Mouse (Mus musculus) heart, postnatal 0 days (tissue): Measurements from ENCODE around the gene Lig1. TPM values are rescaled to one million over a fixed set of nuclear protein-coding genes. Genes with fewer than 3 reads are reported as not detected.
A peak's percentile ranks its signal among the peaks of the same experiment; 100 is the strongest.

ENCODE experiments used
- ATAC-seq: fragments of 200-750 bp; cut with Nextera tagmentation; 2 replicates; pipeline ENCODE4 v1.8.0; 2017; ENCODE audit warnings: low read depth, moderate number of reproducible peaks, moderate library complexity; ENCODE audit not compliant: insufficient read depth
- DNase-seq: peaks from one replicate; pipeline ENCODE4 v3.0.0-alpha.2; 2016; ENCODE audit warnings: low spot score
- H3K27ac ChIP-seq: fragments of 300-500 bp; sonication (generic); 2 replicates; pipeline ENCODE4 v1.5.1; 2014; ENCODE audit warnings: low read depth, mild to moderate bottlenecking
- H3K27me3 ChIP-seq: fragments of 300-500 bp; sonication (generic); 2 replicates; pipeline ENCODE4 v1.6.1; 2014; ENCODE audit warnings: low read length, mixed read lengths; ENCODE audit not compliant: control insufficient read depth, insufficient read depth
- H3K36me3 ChIP-seq: fragments of 300-500 bp; sonication (generic); replicated peaks from 2 replicates; pipeline ENCODE4 v1.6.1; 2014; ENCODE audit warnings: low read length, mixed read lengths; ENCODE audit not compliant: control insufficient read depth, insufficient read depth
- H3K4me1 ChIP-seq: fragments of 300-500 bp; sonication (generic); 2 replicates; pipeline ENCODE4 v1.6.1; 2014; ENCODE audit warnings: antibody characterized with exemption; ENCODE audit not compliant: control insufficient read depth, insufficient read depth
- H3K4me2 ChIP-seq: fragments of 300-500 bp; sonication (generic); 2 replicates; pipeline ENCODE4 v1.6.1; 2014; ENCODE audit warnings: low read depth, mild to moderate bottlenecking, low read length, moderate library complexity
- H3K4me3 ChIP-seq: fragments of 300-500 bp; sonication (generic); 2 replicates; pipeline ENCODE4 v1.5.1; 2014; ENCODE audit warnings: low read depth, low read length
- H3K9ac ChIP-seq: fragments of 300-500 bp; sonication (generic); replicated peaks from 2 replicates; pipeline ENCODE4 v1.6.1; 2014; ENCODE audit warnings: low read depth, low read length, mixed read lengths
- H3K9me3 ChIP-seq: fragments of 300-500 bp; sonication (generic); replicated peaks from 2 replicates; pipeline ENCODE4 v1.6.1; 2016; ENCODE audit warnings: low read length; ENCODE audit not compliant: control insufficient read depth
- CTCF ChIP-seq: IDR thresholded peaks from 2 replicates; pipeline ENCODE4 v1.5.1; 2016; ENCODE audit warnings: antibody characterized with exemption, control low read depth, low read depth
- EP300 ChIP-seq: IDR thresholded peaks from 2 replicates; pipeline ENCODE4 v1.6.1; 2016; ENCODE audit warnings: antibody characterized with exemption, low read depth
- WGBS: fragments of 180-500 bp; shearing (Covaris S2); extraction: QIAGEN DNeasy Blood & Tissue Kit; methylation state at CpG from one replicate; pipeline ENCODE4 v1.1.7; 2014; 5-methylcytosine and 5-hydroxymethylcytosine counted together
- polyA plus RNA-seq: library from polyadenylated mRNA; unstranded; fragments of >200 nt; fragmentation: Nextera tagmentation; extraction: Ambion mirVana; gene quantifications from 2 replicates; pipeline ENCODE4 v1.2.1, GENCODE M21; 2015
- total RNA-seq: library from RNA; depleted of rRNA; stranded (reverse); fragments of >200 nt; gene quantifications from 2 replicates; pipeline ENCODE4 v1.2.3, GENCODE M21; 2014; ENCODE audit warnings: low replicate concordance

Gene Lig1
- total and polyA plus RNA-seq, 2 experiments from 2014 or later, result 2.9 to 20.1 TPM

DNA sequence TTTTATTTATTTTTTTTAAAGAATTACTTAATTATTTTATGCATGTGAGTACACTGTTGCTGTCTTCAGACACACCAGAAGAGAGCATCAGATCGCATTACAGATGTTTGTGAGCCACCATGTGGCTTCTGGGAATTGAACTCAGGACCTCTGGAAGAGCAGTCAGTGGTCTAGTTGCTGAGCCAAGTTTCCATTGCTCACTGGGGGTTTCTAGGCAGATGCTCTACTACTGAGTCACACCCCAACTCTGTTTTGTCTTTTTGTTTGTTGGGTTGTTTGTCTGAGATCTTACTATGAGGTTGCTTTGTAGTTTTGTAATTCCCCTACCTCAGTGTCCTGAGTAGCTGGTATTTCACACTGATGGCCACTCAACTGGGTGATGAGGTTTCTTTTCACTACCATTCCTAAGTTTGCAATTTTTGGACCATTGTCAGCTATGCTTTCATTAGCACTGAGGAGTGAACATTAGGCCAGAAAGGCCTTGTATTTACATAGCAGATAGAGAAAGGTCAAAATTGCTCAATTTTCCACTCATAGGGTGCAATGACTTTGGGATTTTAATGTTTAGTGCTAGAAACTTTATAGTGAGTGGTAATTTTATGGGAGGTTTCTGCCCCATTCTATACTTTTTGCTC is 13.1 kb downstream of the Lig1 start:
- Histone ChIP-seq H3K4me2 (no peak overlapping the region), H3K27ac (no peak overlapping the region), H3K4me1 (no peaks in the 10 kb centered on the region), H3K9ac (no peak overlapping the region), H3K36me3 (peaks cover 70% of the 10 kb centered on the region), H3K9me3 (no peaks in the 10 kb centered on the region), H3K4me3 (no peak overlapping the region), H3K27me3 (no peaks in the 10 kb centered on the region)
- ATAC-seq (no peak), DNase-seq (peak; percentile 4)
- no peak for TF ChIP-seq CTCF
- TF ChIP-seq EP300, result no peak
- 82% methylated on average over 1 of the region's 1 CpGs for WGBS

DNA sequence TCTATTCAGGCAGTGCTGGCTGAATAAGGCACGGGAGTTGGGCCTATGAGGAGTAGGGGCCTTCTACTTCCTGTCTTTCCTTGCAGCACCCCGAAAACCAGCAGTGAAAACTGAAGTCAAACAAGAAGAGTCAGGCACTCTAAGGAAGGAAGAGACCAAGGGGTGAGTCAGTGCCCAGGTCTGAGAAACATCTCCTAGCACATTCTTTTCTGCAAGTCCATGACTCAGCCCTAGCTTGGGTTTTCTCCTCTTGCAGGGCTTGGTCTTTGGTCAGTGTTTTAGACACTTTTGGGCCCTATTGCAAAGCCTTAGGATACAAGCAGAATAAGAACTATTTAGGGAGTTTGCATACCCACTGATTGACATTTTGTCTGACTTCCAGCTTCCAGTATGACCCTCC is 14.3 kb downstream of the Lig1 start:
- WGBS, result 71% methylated on average over 2 of the region's 2 CpGs
- peaks cover 70% of the 10 kb centered on the region for H3K36me3 ChIP-seq

DNA sequence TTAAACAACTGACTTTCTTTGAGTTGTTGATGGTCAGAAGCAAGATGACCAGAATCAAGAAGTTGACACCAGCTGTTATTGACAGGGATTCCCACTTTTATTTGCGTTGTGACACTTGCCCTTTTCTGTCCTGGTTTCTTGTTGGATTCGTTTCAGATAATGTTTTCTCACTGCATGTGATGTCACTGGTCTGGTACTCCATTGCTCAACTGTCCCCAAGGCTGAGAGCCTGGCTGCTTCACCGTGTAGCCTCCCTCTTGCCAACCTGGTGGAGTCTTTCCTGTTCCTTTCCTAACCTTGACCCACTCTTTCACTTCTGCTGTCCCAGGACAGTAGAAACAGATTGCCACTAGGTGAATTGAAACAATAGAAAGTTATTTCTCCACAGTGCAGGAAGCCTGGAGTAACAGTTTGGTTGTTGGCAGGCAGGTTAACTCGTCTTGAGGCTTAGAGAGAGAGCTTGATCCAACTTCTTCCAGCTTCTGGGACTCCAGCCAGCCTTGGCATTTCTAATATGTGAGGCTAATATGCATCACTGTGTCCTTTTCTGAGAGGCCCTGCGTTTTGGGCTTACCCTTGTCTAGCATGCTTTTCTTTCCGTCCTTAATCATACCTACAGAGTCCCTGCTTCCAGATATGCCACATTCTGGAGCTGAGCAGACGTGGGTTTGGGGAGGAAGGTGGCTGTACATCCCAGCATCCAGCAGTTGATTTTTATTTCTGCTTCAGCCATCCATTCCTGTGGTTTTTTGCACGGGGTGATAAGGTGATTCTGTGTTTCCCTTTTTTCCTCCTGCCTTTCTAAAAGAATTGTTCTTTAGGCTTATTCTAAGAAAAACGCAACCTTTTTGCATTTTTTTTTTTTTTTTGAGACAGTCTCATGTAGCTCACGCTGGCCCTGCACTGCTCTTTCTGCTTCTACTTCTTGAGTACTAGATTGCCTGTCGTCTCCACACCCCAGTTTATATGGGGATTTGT is 17.1 kb downstream of the Lig1 start:
- Histone ChIP-seq H3K4me3 (no peak overlapping the region), H3K9me3 (no peaks in the 10 kb centered on the region), H3K27me3 (no peaks in the 10 kb centered on the region), H3K4me1 (no peaks in the 10 kb centered on the region), H3K4me2 (no peak overlapping the region), H3K9ac (no peak overlapping the region), H3K36me3 (peaks cover 78% of the 10 kb centered on the region), H3K27ac (no peak overlapping the region)
- WGBS, result 74% methylated on average over 11 of the region's 11 CpGs
- TF ChIP-seq CTCF (no peak), EP300 (no peak)
- no peak for ATAC-seq
- peak; percentile 2 for DNase-seq

More for the DNA sequence above, 14.3 kb downstream of the Lig1 start:
- Histone ChIP-seq H3K9me3 (no peaks in the 10 kb centered on the region), H3K27me3 (no peaks in the 10 kb centered on the region), H3K27ac (no peak overlapping the region), H3K4me1 (no peaks in the 10 kb centered on the region), H3K4me3 (no peak overlapping the region), H3K4me2 (no peak overlapping the region), H3K9ac (no peak overlapping the region)
- TF ChIP-seq EP300 (no peak), CTCF (no peak)
- no peak; the same call in 1 of the 2 replicates for ATAC-seq
- peak; percentile 1 for DNase-seq

- no peak for TF ChIP-seq EP300
- TF ChIP-seq CTCF, result no peak
- no peak for ATAC-seq
- 91% methylated on average over 7 of the region's 7 CpGs for WGBS
- H3K9ac ChIP-seq, result no peak overlapping the region
- H3K4me3 ChIP-seq, result no peak overlapping the region
- H3K4me1 ChIP-seq, result no peaks in the 10 kb centered on the region
- no peaks in the 10 kb centered on the region for H3K27me3 ChIP-seq
- no peak for DNase-seq
- H3K27ac ChIP-seq, result no peak overlapping the region
- H3K36me3 ChIP-seq, result peaks cover 79% of the 10 kb centered on the region
- no peaks in the 10 kb centered on the region for H3K9me3 ChIP-seq
- H3K4me2 ChIP-seq, result no peak overlapping the region
These were observed 18.2 kb downstream of the Lig1 start for GRCm38 (mm10) chr7:13295256-13295655.

DNA sequence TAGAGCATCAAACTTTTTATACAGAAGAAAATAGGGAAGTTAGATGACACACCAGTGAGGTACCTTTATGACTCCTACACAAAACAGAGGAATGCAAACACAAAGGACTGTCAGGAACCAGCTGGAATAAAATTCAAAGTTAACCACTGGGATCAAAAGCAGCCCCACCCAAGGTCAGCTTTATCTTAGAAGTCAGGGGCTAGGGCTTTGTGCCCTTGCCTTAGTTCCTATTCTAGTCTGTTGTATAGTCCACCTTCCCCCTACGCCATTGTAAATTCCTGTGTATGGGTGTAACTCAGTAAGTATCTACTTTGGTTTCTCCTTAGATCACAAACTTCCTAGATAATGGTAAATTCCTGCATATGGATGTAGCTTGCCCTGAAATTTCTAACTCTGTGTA is 20.6 kb downstream of the Lig1 start:
- peaks cover 82% of the 10 kb centered on the region for H3K36me3 ChIP-seq
- WGBS, result 74% methylated on average over 1 of the region's 1 CpGs
- DNase-seq, result no peak
- H3K9ac ChIP-seq, result no peak overlapping the region
- H3K4me1 ChIP-seq, result no peaks in the 10 kb centered on the region
- no peak overlapping the region for H3K27ac ChIP-seq
- no peaks in the 10 kb centered on the region for H3K27me3 ChIP-seq
- no peaks in the 10 kb centered on the region for H3K9me3 ChIP-seq
- no peak overlapping the region for H3K4me2 ChIP-seq
- H3K4me3 ChIP-seq, result no peak overlapping the region
- no peak for ATAC-seq
- no peak for TF ChIP-seq CTCF
- no peak for TF ChIP-seq EP300
